Mouse (Mus musculus): ENCODE results near the gene Emp1.
A peak's percentile ranks its signal among the peaks of the same experiment; 100 is the strongest.

The Emp1 gene

DNA sequence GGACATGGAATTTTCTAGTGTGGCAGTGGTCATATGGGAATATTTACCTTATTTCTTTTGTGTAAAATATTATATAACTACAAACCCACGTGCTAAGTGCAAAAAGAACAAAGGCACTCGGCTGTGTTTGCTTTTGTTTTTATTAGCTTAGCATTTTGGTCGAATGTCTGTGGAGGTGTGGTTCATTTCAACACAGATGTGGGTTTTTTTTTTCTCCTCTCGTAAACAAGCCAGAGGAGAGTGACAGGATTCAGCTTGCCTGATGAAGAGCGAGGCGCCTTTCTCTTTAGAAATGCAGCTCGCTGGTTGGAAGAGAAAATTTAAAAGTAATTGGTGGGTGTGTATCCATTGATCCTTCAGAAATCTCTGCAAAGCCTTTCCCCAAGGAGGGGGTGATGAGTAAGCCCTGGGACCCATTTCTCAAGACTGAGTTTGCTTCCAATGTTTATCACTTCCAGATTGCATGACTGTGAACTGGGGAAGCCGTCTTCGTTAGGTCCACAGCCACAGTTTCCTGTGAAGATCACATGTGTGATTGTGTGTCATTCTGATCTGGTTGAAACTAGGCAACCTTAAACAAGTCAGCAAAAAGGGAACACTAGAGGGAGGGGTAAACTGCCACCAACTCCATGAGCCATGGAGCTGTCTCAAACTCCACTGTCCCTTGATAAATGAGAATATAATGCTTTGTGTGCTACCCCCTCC, 1.8 kb downstream of the Emp1 start:
- peak; percentile 56 for DNase-seq

DNA sequence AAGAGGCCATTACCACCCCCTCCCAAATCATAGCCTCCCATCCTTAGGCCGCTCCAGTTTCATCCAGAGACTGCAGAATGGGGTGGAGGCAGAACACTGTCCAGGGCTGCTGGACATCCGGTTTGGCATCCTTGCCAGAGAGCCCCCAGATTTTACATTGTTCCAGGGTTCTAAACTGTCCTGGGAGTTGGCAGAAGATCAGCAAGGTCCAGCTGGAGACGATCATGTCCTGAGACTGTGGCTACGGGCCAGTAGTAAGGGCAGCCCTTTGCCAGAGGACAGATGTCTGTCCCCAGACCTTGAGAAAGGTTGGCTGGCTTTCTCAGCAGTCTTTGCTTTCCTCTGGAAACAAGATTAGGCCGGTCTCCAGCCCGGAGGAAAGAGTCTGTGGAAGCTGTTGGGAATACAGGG, 2.6 kb downstream of the Emp1 start:
- peak; percentile 90 for DNase-seq

DNA sequence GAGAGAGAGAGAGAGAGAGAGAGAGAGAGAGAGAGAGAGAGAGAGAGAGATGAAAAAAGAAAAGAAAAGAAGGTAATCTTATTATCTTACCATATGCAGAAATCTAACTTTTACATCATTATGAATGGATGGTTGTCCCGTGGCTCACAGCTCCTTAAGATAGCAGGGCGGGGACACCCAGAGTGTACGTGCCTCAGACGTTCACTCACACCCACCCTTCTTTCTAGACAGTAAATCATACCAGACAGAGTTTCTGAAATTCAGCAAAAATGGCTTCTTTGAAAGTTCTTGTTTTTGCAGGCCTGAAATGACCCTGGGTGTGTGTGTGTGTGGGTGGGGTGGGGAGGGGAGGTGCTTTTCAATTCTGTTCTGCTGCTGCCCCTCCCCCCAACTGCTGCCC, 3.3 kb downstream of the Emp1 start:
- DNase-seq = no peak

DNA sequence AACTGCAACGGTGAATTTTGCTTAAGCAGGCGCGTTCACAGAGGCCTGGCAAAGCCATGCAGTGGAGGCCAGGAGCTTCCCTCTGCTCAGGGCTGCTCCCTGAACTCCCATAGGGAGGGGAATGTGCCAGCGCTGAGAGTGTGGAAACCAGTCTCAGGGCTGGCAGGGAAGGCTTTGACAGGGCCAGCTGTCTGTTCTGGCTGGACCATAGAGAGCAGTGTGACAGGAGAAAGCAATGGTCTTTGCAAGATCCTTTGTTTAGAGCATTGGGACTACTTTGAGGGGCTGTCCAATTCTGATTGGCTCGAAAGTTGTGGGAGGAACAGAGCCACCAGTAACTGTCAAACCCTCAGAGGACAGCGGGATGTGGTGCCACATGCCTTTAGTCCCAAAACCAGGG, 5.9 kb downstream of the Emp1 start:
- peak; percentile 67 for DNase-seq

DNA sequence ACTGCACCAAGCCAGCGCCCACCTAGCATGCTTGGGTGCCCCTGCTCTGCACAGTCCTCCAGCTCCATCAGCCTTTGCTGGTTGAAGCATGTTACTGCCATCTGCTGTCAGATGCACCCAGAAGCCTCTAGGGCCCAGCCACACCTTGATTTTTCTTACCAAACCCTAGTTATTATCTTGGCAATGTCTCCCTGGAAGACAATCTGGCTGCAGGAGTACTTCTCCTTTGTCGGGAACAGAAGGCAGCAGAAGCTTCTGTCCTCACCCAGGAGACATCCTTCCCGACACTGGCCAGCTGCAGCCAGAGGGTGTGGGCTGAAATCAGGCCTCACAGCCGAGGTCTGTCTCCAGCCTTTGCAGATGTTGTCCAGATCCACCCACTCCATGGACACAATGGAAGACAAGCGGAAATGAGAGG, 7.2 kb downstream of the Emp1 start:
- DNase-seq = peak; percentile 75

DNA sequence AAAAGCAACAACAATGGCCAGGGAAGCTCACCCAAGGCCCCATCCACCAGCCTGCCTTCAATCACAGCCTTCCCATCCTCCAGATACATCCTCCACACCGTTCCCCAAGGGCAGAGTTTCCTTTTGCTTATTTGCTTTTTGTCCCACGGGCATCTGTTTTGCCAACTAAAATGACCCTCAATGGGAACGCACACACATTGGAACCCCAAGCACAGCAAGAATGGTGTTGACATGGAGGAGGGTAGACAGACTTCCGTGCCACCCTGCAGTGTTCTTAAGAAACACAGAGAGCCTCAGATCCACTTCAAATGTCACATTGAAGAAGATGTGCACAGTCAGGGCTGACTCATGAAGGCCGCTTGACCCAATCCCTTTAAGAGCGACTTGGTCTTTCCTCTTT, 8.6 kb downstream of the Emp1 start:
- DNase-seq = no peak

DNA sequence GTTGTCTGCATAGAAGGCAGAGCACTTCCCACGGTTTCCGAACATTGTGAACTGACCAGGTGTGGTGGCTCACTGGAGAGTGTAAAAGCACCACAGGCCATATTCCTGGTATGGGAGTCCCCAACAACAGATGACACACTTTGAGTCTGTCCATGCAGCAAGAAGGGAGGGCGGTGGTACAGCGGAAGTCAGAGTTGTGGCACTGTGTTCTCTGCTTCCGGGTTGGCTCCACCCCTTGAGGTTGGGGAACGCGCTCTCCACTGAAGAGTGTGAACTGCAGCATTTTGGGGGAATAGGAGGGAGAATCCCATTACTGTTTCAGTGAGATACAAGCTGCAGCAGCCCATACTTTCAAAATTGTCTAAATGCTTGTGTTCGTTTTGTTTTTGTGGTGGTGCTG, 11.0 kb downstream of the Emp1 start:
- no peak for DNase-seq

DNA sequence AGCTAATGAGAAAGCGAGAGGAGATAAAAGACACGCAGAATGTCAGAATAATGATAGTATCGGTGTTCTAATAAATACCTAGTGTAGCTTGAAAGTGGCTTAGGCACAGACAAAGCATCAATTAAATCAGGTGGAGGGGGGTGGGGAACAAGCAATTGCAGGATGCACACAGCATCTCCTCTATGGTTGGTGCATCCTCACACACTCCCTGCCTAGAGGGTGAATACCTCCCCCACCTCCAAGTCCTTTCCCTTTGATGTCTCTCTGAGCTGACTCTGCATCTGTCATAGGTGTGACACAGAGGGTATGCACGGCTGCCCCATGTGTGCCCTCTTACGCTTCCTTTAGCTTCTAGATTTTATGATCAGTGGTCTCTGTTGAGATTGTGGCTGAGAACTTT, 13.5 kb downstream of the Emp1 start:
- no peak for DNase-seq

DNA sequence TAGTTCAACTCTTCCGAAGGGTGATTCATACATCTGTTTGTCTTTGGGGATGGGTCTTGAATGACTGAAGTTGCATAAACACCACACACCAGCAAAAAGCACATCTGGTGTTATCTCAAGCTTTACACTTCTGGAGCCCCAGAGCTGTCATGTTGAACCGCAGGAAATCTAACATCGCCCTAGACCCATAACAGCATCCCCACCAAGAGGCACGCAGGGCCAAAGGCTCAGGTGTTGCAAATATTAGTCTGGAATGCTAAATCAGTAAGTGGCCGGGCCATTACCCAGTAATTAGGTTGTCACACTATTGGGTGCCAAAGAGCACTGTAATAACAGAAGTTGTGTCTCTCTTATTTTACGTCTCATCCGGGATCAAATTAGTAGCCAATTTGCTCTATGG, 13.9 kb downstream of the Emp1 start:
- no peak for DNase-seq

DNA sequence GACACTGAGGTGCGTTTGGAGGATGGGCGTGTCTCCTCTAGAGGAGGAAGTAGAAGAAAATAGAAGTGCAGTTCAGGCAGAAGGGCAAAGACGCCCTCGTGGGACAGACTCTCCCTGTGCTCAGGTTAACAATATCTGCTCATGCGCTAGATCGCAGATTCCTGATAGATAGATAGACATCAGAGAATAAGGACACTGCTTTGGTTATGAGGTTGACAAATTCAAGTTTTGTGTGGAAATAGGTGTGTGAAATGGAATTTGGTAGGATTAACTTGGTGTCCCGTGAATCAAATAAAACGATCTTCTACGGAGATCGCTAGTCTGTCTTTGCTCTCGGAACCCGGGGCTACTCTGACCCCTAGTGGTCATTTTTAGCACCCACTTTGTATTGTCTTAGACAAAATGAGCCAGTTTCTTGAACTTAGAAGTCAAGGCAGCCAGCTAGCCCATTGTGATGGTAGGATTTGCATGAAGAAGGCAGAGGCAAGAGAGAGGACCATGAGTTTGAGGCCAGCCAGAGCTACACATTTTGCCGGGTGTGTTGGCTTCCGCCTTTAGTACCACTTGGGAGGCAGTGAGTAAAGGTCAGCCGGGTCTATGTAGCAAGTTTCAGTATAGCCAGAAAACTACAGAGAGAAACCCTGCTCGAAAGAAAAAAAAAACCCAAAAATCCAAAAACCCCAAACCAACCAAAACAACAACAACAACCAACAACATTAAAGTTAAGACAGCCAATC, 15.4 kb downstream of the Emp1 start:
- DNase-seq = peak; percentile 82

DNA sequence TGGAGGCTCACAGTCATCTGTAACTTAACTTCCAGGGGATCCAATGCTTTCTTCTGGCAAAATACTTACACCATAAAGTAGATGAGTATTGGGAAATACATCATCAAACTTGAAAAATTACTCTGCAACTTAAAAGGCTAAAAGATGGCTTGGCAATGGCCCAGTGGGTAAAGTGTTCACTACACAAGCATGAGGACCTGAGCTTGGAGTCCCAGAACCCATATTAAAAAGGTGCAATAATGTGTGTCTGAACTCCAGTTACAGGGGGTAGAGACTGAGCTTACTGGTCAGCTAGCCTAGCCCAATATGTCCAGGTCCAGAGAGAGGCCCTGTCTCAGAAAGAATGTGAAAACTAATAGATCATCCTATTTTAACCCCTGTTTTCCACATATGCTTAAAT, 21.6 kb downstream of the Emp1 start:
- no peak for DNase-seq

DNA sequence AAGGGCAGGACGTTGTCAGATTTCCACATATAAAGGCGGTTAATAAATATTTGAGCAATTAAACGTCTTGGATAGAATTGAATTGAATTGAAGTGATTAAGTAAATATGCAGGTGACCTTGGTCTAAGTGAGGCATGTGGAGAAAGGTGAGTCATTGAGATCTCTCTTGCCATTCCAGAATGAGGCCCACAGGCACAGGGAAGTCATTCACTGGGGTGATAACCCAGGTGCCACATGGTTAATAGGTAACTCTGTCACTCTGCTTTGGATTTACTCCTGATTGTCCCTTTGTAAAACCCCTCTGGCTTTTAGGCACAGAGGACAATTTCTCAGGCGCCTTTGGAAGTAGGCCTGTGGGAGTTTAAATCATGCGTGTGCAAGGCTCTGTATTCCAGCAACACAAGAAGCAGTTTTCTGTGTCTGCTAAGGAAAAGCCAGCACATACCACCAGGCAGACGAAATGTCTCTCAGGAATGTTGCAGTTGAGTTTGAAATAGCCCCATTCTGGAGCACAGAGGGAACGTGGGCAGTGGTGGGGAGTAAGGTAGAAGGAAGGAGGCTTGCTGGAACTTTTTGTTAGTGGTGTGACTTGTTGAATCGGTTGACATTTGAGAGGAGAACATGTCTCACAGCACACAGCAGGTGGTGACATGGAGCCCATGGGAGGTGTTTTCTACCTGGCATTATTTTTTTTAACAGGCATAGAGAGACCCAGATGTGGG, 23.6 kb downstream of the Emp1 start:
- no peak for DNase-seq

DNA sequence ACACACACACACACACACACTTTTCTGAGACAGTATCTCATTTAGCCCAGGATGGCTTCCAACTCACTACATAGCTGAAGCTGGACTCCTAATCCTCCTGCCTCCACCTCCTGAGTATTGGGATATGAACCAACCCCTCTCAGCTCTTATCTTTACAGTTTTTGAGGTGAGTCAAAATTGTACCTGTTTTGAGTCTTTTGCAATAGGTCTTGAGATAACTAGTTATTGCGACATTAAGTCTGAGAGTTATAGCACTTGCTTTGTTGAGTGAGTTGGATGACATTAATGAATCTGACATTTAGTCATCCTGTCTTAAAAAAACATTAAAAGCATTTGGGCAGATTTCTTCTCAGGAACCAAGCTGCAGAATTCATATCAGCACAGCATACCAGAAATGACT, 25.3 kb downstream of the Emp1 start:
- no peak for DNase-seq

DNA sequence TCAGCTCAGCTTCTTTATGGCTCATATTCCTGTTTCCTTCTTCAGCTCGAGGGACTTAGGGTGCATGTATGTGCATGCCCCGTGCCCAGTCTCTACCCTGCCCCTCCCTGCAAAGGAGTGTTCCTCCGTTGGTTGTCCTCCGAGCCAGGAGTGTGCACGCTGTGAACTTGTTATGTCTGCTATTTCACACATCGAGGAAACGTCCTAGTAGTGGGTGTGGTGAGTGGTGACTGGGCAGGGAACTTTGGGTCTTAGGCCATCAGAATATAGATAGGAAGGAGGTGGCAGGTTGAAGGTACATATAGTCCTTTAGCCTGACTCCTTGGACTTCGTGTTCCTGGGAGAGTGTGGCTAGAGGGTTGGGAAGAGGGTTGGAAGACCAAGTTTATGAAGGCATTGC, 26.4 kb downstream of the Emp1 start:
- DNase-seq = no peak

DNA sequence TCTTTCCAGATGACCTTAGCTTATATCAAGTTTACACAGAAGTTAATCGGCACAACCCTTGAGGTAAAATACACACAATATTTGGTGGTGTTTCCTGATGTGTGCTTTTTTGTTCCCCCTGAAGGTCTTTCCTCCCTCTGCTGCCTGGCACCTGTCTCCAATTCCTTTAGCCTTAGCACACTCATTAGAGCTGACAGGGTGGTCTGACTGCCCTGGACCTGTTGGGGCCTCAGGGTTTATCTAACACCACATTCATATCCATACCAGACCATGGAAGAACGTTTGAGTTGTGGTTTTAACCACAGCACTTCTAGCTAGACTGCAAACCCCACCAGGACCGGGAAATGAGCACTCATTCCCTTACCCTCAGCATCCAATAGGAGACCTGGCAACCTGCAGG, 28.1 kb downstream of the Emp1 start:
- no peak for DNase-seq

DNA sequence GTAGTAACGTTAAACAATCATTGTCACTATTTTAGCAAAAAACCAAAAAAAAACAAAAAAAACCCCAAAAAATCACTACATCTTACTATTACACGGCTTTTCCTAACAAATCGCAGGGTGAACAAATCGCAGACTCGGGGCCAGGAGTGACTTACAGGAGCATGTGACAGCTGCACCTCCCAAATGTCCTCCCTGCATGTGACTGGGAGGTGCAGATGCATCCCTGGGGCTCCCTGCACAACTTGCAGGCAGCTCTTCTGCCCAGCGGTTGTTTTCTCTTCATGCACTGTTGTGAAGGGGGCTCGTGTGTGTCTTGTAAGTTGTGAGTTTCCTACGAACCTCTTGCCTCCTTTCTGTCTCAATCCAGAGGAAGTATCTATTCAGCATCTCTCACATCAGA, 33.0 kb downstream of the Emp1 start:
- no peak for DNase-seq

DNA sequence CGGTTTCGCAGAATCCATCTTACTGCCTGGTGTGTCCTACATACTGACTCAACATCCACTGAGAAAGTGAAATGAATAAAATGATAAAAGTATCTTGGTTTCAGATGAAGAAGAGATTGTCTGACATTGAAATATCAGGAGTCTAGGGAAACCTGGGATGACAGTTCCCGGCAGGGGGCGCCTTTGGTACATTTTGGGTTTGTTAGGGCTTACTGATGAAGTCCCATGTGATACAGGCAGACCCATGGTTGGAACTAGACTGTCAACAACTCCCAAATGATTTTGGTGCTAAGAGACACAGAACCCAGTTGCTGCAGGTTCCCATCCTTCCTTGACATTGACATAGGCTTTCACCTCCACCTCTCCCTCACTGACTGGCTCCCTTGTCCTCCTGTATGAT, 34.7 kb downstream of the Emp1 start:
- no peak for DNase-seq

DNA sequence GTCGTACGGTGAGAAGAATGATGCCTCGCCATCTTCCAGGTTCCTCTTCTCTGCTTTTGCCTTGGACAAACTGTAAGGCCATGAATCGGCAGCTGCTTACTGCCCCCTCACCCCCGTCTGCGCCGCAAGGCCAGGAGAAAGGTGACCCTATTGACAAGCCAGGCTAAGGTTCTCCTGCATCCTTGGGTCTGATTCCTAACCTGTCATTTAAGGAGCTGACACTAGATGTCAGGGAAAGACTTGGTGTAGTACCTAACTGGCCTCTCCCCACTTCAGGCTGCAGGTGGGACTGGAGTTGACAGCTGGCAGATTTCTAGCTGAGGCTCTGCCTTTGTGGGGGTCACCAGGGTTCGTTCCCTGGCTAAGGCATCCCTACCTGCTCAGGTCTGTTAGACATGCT, 35.4 kb downstream of the Emp1 start:
- DNase-seq = no peak

DNA sequence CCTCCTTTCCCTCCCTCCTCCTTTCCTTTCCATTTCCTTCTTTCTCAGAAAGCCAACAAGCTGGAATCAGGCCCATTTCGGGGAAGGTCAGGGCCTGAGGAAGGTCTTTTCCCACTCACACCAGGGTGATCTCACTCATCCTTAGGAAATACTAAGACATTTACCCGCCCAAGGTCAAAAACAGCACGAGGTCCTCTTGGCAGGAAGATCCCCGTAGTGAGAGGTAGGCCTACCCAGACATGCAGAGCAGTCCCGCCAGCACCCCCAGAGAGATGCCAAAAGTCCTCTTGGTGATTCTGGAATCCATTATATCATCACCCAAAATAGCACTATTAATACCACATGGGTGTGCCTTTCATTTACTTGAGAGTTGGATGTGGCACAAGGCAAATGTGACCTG, 36.5 kb downstream of the Emp1 start:
- peak; percentile 42 for DNase-seq

DNA sequence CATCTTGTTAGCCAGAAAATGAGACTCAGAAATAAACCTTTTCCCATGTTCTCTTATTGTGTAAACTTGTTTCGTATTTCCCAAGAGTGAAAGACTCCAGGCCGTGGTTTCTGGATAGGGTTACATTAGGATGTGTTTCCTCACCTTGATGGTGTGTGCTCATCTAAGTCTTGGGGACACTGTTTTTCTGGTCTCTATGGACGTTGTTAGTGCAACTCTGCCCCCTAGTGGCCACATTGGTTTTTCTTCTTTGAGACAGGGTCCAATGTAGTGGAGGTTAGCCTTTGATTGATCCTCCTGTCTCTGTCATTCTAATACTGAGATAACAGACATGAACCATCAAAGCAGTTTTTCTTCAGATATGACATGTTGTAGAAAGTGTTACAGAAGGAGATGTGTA, 38.0 kb downstream of the Emp1 start:
- DNase-seq = peak; percentile 77

DNA sequence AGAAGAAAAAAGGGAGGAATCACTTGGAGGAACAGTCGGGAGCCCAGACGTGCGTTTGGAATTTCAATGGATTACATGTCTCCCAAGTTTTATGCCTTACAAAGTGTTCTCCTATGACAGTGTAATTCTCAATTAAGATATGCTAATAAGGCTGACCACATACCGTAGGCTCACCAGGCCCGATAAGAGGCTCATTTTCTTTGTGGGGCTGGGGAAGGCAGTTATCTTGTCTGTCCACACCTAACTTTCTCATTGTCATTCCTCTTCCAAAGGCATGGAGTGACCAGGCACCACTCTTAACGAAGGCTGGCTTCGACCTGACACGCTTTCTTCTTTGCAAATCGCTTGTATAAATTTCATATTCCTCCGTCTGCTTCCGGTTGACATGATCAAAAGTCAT, 42.7 kb downstream of the Emp1 start:
- no peak for DNase-seq

DNA sequence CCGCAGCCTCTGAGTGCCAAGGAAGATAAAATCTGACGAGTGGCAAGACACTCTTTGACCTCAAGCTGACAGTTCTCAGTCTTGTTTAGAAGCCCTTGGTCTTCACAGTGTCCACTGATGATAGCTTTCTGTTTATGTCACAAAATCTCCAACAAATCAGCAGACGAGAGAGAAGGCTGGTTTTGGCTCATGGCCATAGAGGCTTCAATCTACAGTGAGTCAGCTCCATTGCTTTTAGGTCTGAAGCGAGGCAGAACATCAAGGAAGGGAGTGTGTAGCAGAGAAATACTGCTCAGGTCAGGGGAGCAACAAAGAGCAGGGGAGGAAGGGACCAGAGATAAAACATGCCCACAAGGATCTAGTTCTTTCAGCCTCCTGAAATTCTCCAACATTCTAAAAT, 45.0 kb downstream of the Emp1 start:
- DNase-seq = peak; percentile 42

DNA sequence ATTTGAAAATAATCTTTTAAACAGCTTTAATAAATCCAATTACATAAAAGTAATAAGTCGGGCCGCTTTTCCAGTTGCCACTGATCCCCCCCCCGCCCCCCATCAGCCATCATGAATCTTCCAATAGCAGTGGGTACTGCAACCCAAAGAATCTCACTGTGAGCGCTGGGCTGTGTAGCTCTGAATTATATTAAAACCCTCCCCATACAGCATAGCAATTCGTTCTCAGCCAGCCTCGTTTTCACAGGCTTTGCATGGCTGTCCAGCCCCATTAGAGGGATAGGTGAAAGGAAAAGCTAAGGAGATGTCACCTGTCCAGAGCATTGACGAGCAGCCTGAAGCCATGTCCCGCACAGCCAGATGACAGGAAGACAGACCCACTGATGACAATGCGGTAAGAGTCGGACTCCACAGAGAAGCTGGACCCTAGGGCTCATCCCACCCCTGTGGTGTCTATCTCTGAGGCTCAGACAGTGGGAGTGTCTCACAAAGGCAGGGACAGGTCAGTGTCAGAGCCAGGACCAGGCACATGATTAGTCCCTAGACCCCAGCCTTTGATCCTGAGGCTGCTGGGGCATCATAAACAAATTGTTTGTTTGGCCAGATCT, 49.5 kb downstream of the Emp1 start:
- DNase-seq = no peak

DNA sequence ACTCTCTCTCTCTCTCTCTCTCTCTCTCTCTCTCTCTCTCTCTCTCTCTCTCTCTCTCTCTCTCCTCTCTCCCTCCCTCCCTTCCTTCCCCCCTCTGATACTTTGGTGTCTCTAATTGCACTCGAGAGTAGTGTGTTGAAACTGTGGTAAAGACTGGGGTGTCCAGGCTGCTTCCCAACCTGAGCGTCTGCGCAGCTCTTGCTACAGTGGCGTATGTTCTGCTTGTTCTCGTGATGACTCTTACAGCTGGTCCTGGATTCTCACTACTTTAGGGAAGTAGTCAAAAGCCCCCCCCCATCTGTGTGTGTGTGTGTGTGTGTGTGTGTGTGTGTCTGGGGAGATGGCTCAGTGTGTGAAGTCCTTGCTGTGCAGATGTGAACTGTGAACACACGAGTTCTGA, 50.3 kb downstream of the Emp1 start:
- DNase-seq = no peak
